ENCODE assay signal across 8 mouse cellular contexts in the genomic region with DNA sequence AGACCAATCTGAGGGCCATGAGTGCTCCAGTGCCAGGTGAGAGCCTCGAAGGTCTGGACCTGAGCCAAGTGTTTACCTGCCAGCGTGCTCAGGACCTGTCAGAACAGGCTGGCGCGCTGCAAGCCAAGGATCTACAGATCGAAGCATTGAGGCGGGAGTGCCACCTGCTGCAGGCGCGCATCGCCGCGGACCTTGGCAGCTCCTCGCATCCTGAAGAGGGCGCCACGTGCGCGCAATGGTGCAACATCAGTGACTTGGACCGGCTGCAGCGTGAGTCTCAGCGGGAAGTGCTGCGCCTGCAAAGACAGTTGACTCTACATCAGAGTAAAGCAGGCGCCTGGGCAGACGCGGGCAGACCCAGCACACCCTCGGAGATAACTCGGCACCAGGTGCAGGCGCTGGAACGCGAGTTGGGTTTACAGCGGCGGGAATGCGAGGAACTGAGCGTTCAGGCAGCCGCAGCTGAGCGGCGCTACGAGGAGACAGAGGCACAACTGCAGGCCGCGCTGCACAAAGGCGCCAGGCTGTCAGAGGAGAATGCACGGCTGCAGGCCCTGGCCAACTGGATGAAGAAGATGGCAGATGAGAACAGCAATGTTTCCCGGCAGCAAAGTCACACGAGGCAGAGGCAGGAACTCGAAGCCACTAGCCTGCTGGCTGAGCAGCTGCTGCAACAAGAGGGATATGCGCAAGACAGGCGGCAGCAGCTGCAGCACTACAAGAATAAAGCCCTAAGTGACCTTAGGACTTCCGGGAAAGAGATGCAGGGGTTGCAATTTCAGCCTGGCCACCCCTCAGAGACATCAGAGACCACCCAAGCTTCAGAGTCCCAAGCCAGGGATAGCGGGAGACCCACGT. TPM values are rescaled to one million over a fixed set of nuclear protein-coding genes. Genes with fewer than 3 reads are reported as not detected.
DNase-seq lines count a peak whose midpoint lies in the region; ATAC-seq and TF ChIP-seq lines count a peak whose summit lies in the region.

No protein-coding gene starts in this region.

- peak overlapping the region; percentile 52 for H3K4me3 ChIP-seq in forebrain, embryonic 14.5 days (ENCODE audit: low read depth, low read length)
- H3K4me3 ChIP-seq in liver, postnatal 0 days (ENCODE audit: low read depth, low read length) = peak overlapping the region; percentile 58
- peak overlapping the region; percentile 47 for H3K4me3 ChIP-seq in neural tube, embryonic 13.5 days

- WGBS in forebrain, embryonic 14.5 days = 8% methylated on average over 48 of the region's 48 CpGs
- WGBS in liver, postnatal 0 days (ENCODE audit: insufficient replicate concordance) = 9% methylated on average over 48 of the region's 48 CpGs
- WGBS in neural tube, embryonic 13.5 days = 6% methylated on average over 48 of the region's 48 CpGs

- ATAC-seq in CD4-positive, CD25-positive, alpha-beta regulatory T cell, adult 4 months = peak; percentile 77
- ATAC-seq in forebrain, embryonic 14.5 days = peak; percentile 76
- peak; percentile 76 for ATAC-seq in liver, postnatal 0 days
- peak; percentile 65 for ATAC-seq in neural tube, embryonic 13.5 days (ENCODE audit: low read depth)

- peak; percentile 86 for DNase-seq in cerebellum, adult 11 months
- DNase-seq in forebrain, embryonic 14.5 days (ENCODE audit: low spot score) = peak; percentile 94
- peak; percentile 92 to 94 for DNase-seq in heart, postnatal 14 days
- DNase-seq in layer of hippocampus, adult 11-12 months (ENCODE audit: low spot score) = peak; percentile 91
- peak; percentile 91 for DNase-seq in liver, postnatal 0 days
- DNase-seq in telencephalon, adult 2 months (ENCODE audit: low read depth, low spot score) = peak; percentile 62

- intact Hi-C loops in heart, postnatal 14 days (cut with DNase I) = loop anchor here (1.0 to 5.0 kb wide), 2 partner anchors 61 to 63 kb away; a partner anchor contains a TSS

- peak; percentile 96 for TF ChIP-seq CTCF in liver, postnatal 0 days (IDR thresholded peaks at IDR 0.05; ENCODE audit: low read depth)

- peaks cover 10% of the 10 kb centered on the region; the same call in 1 of the 2 replicates for H3K4me1 ChIP-seq in forebrain, embryonic 14.5 days (ENCODE audit: control insufficient read depth, insufficient read depth, low read length)
- H3K4me1 ChIP-seq in liver, postnatal 0 days (ENCODE audit: insufficient read depth) = peaks cover 22% of the 10 kb centered on the region
- H3K4me1 ChIP-seq in neural tube, embryonic 13.5 days (replicated peaks) = peaks cover 25% of the 10 kb centered on the region

- H3K27ac ChIP-seq in forebrain, embryonic 14.5 days (ENCODE audit: low read depth, low read length) = peak overlapping the region; percentile 92; the same call in 1 of the 2 replicates
- H3K27ac ChIP-seq in liver, postnatal 0 days (ENCODE audit: low read depth) = no peak overlapping the region
- H3K27ac ChIP-seq in neural tube, embryonic 13.5 days (replicated peaks) = peak overlapping the region; percentile 88

- H3K9me3 ChIP-seq in forebrain, embryonic 14.5 days (replicated peaks; ENCODE audit: control insufficient read depth, low read length) = no peaks in the 10 kb centered on the region
- no peaks in the 10 kb centered on the region for H3K9me3 ChIP-seq in liver, postnatal 0 days (ENCODE audit: low read length)
- no peaks in the 10 kb centered on the region for H3K9me3 ChIP-seq in neural tube, embryonic 13.5 days

- peak overlapping the region; percentile 70 for H3K9ac ChIP-seq in forebrain, embryonic 14.5 days (ENCODE audit: low read length)
- H3K9ac ChIP-seq in liver, postnatal 0 days (replicated peaks) = peak overlapping the region; percentile 30; the same call in 1 of the 2 replicates
- H3K9ac ChIP-seq in neural tube, embryonic 13.5 days = peak overlapping the region; percentile 70

- no peaks in the 10 kb centered on the region for H3K27me3 ChIP-seq in forebrain, embryonic 14.5 days (replicated peaks; ENCODE audit: control insufficient read depth, insufficient read depth, low read length)
- peaks cover 23% of the 10 kb centered on the region for H3K27me3 ChIP-seq in liver, postnatal 0 days (ENCODE audit: insufficient read depth, low read length)
- peaks cover 19% of the 10 kb centered on the region for H3K27me3 ChIP-seq in neural tube, embryonic 13.5 days

- H3K36me3 ChIP-seq in forebrain, embryonic 14.5 days (ENCODE audit: control insufficient read depth, insufficient read depth, low read length) = no peaks in the 10 kb centered on the region
- no peaks in the 10 kb centered on the region for H3K36me3 ChIP-seq in liver, postnatal 0 days (replicated peaks; ENCODE audit: insufficient read depth, low read length)
- H3K36me3 ChIP-seq in neural tube, embryonic 13.5 days = no peaks in the 10 kb centered on the region

- TF ChIP-seq EP300 in liver, postnatal 0 days (IDR thresholded peaks at IDR 0.05; ENCODE audit: low read depth) = no peak

- peak overlapping the region; percentile 97 for H3K4me2 ChIP-seq in forebrain, embryonic 14.5 days (ENCODE audit: low read length)
- H3K4me2 ChIP-seq in liver, postnatal 0 days (ENCODE audit: low read depth, low read length) = peak overlapping the region; percentile 98
- peak overlapping the region; percentile 86 for H3K4me2 ChIP-seq in neural tube, embryonic 13.5 days

RNA-seq across cellular contexts. Expression of a gene that starts 1.8 kb away (rescaled TPM):
- not detected for polyA plus RNA-seq in CD4-positive, CD25-positive, alpha-beta regulatory T cell, adult 4 months (2017; shearing (Covaris generic))
- 1.1 and 1.2 TPM in 2 replicates for polyA plus RNA-seq in forebrain, embryonic 14.5 days (2014; fragmentation: Nextera tagmentation; extraction: Ambion mirVana)
- total RNA-seq in heart, postnatal 14 days (2021) = under 1 TPM; 0.05 to 0.07 TPM
- 0.02 TPM in 1 of 2 replicates, not detected in the other for polyA plus RNA-seq in liver, postnatal 0 days (2015; fragmentation: Nextera tagmentation; extraction: Ambion mirVana)
- polyA plus RNA-seq in neural tube, embryonic 13.5 days (2015; fragmentation: Nextera tagmentation; extraction: Ambion mirVana) = 1.5 TPM in 2 replicates

RNA-seq across cellular contexts. Expression of a gene that starts 7.8 kb away (rescaled TPM):
- 100 to 1,000 TPM; 246 to 283 TPM for polyA plus RNA-seq in CD4-positive, CD25-positive, alpha-beta regulatory T cell, adult 4 months (2017; shearing (Covaris generic))
- 317 and 319 TPM in 2 replicates for polyA plus RNA-seq in forebrain, embryonic 14.5 days (2014; fragmentation: Nextera tagmentation; extraction: Ambion mirVana)
- total RNA-seq in heart, postnatal 14 days (2021) = 100 to 1,000 TPM; 114 to 118 TPM
- 147 and 149 TPM in 2 replicates for polyA plus RNA-seq in liver, postnatal 0 days (2015; fragmentation: Nextera tagmentation; extraction: Ambion mirVana)
- polyA plus RNA-seq in neural tube, embryonic 13.5 days (2015; fragmentation: Nextera tagmentation; extraction: Ambion mirVana) = 326 and 357 TPM in 2 replicates

RNA-seq across cellular contexts. Expression of a gene that starts 23.2 kb away (rescaled TPM):
- 1 to 10 TPM in 1 of 2 experiments, under 1 TPM in 1; 0.89 to 2.1 TPM for polyA plus RNA-seq in CD4-positive, CD25-positive, alpha-beta regulatory T cell, adult 4 months (2017; shearing (Covaris generic))
- 2.9 and 4.2 TPM in 2 replicates for polyA plus RNA-seq in forebrain, embryonic 14.5 days (2014; fragmentation: Nextera tagmentation; extraction: Ambion mirVana)
- total RNA-seq in heart, postnatal 14 days (2021) = 1 to 10 TPM; 1.8 to 2.1 TPM
- polyA plus RNA-seq in liver, postnatal 0 days (2015; fragmentation: Nextera tagmentation; extraction: Ambion mirVana) = 1.4 and 1.6 TPM in 2 replicates
- 7.8 and 8.2 TPM in 2 replicates for polyA plus RNA-seq in neural tube, embryonic 13.5 days (2015; fragmentation: Nextera tagmentation; extraction: Ambion mirVana)
